Mouse (Mus musculus) kidney, adult 2 months (tissue): ENCODE measurements at regions not wholly inside any gene's neighbourhood (a gene's known extent, or its start where the extent isn't known, plus 50 kb on each side); places are given as distances from the start of the nearest gene placed in this dataset.

Experiments
- CTCF ChIP-seq: fragments of 200-500 bp; conservative IDR thresholded peaks from 2 replicates; pipeline ENCODE4 v1.5.1; 2011; ENCODE audit warnings: low read depth, mild to moderate bottlenecking, control low read depth, low read length, moderate library complexity, mixed read lengths; ENCODE audit not compliant: insufficient read depth, insufficient read length
- POLR2A ChIP-seq: fragments of 200-500 bp; IDR thresholded peaks from one replicate; pipeline ENCODE4 v1.6.1; 2011; ENCODE audit warnings: low read depth, low read length, control low read depth

GRCm38 (mm10) chr8:128165591-128165990 is 192.8 kb upstream of the Nrp1 start:
- TF ChIP-seq POLR2A (no peak), CTCF (no peak)
